Mouse (Mus musculus) C3H10T1/2 (cell line): ENCODE measurements around the gene Mars2. TPM values are rescaled to one million over a fixed set of nuclear protein-coding genes. Genes with fewer than 3 reads are reported as not detected.

Experiments used
- polyA plus RNA-seq, 2 experiments: library from polyadenylated mRNA; unstranded; fragments of >200 nt; fragmentation: generic; extraction: Trizol; gene quantifications; one replicate each; pipeline ENCODE4 v1.2.1; 2012; ENCODE audit warnings: missing spikeins in 2 of 2

Gene Mars2
- under 1 TPM; 0.28 to 0.34 TPM for polyA plus RNA-seq

GRCm38 (mm10) chr1:55236890-55237642 is at the start of gene Mars2:
Gene Mars2 (plus strand): TSS chr1:55237177.

GRCm38 (mm10) chr1:55226011-55226857 is 10.7 kb upstream of the Mars2 start, which contains the start of gene Rftn2:
Gene Rftn2 (minus strand): TSS chr1:55226782.

Other genes with a start within 250 kb of the Mars2 start
- gene Sf3b1, start 209.7 kb upstream of the Mars2 start, polyA plus RNA-seq = 10 to 100 TPM in 1 of 2 experiments, 1 to 10 TPM in 1; 2.1 to 21.1 TPM
- 1 to 10 TPM; 1.6 to 2.9 TPM for gene Coq10b, start 184.4 kb upstream of the Mars2 start, polyA plus RNA-seq
- 100 to 1,000 TPM; 253 to 330 TPM for gene Hspe1, start 149.0 kb upstream of the Mars2 start, polyA plus RNA-seq
- 10 to 100 TPM; 36.1 to 61.1 TPM for gene Hspd1, start 148.9 kb upstream of the Mars2 start, polyA plus RNA-seq
- 1 to 10 TPM; 1.1 to 6.1 TPM for gene Mob4, start 105.9 kb upstream of the Mars2 start, polyA plus RNA-seq
- 1 to 10 TPM; 1.5 to 6.8 TPM for gene Rftn2, start 10.4 kb upstream of the Mars2 start, polyA plus RNA-seq
- not detected for gene Boll, start 126.3 kb downstream of the Mars2 start, polyA plus RNA-seq
- gene Plcl1, start 168.7 kb downstream of the Mars2 start, polyA plus RNA-seq = under 1 TPM; 0.09 to 0.40 TPM